Mouse (Mus musculus) left cerebral cortex, postnatal 25 days (tissue): ENCODE data around the gene Dnph1. TPM values are rescaled to one million over a fixed set of nuclear protein-coding genes. Genes with fewer than 3 reads are reported as not detected.

Experiments
- DNase-seq, 2 experiments: peaks; one replicate each; pipeline ENCODE4 v3.0.0; 2022; ENCODE audit warnings: low spot score in 2 of 2, mixed read lengths in 1 of 2
- intact Hi-C: fragments of 180-260 bp; cut with DNase I; formaldehyde crosslinking; loops from one replicate; pipeline ENCODE4 v1.15.1; 2025
- total RNA-seq, 2 experiments: library from RNA; stranded (reverse); gene quantifications; 2 replicates each; pipeline ENCODE4 v1.2.3; 2021

The Dnph1 gene
- total RNA-seq, 2 experiments from 2014 or later, result 3.2 to 3.6 TPM

- intact Hi-C loops, result no loop called here
- no peak for DNase-seq
Measured at GRCm38 (mm10) chr17:46497956-46498355, 1.4 kb downstream of the Dnph1 start.

- no peak for DNase-seq
- intact Hi-C loops, result no loop called here
Measured at GRCm38 (mm10) chr17:46502775-46503174, 6.3 kb downstream of the Dnph1 start.

GRCm38 (mm10) chr17:46503847-46504638 lies 7.5 kb downstream of the Dnph1 start:
- intact Hi-C loops, result no loop called here

GRCm38 (mm10) chr17:46505617-46506016 lies 9.1 kb downstream of the Dnph1 start:
- no peak for DNase-seq
- intact Hi-C loops, result loop anchor here (5.0 kb wide), 1 partner anchor 37 kb away; no protein-coding TSS in a partner anchor

More at GRCm38 (mm10) chr17:46503847-46504638, 7.5 kb downstream of the Dnph1 start:
- no peak for DNase-seq

- intact Hi-C loops, result no loop called here
- DNase-seq, result peak in 1 of 2 experiments; percentile 15
Measured at GRCm38 (mm10) chr17:46511059-46511710, 14.7 kb downstream of the Dnph1 start.

GRCm38 (mm10) chr17:46513329-46513728 lies 16.8 kb downstream of the Dnph1 start:
- DNase-seq, result no peak
- intact Hi-C loops, result no loop called here

- intact Hi-C loops, result no loop called here
- DNase-seq, result no peak
Measured at GRCm38 (mm10) chr17:46519971-46520370, 23.5 kb downstream of the Dnph1 start.

- intact Hi-C loops, result no loop called here
Measured at GRCm38 (mm10) chr17:46520385-46520979, 24.0 kb downstream of the Dnph1 start.

GRCm38 (mm10) chr17:46521174-46521573 lies 24.7 kb downstream of the Dnph1 start:
- no peak for DNase-seq
- intact Hi-C loops, result no loop called here

More at GRCm38 (mm10) chr17:46520385-46520979, 24.0 kb downstream of the Dnph1 start:
- no peak for DNase-seq

GRCm38 (mm10) chr17:46521963-46522668 lies 25.6 kb downstream of the Dnph1 start:
- intact Hi-C loops, result no loop called here
- DNase-seq, result no peak

GRCm38 (mm10) chr17:46525065-46525464 lies 28.6 kb downstream of the Dnph1 start:
- no peak for DNase-seq
- intact Hi-C loops, result loop anchor here (5.0 kb wide), 1 partner anchor 62 kb away; no protein-coding TSS in a partner anchor

- peak; percentile 50 to 64 for DNase-seq
- intact Hi-C loops, result loop anchor here (5.0 kb wide), 1 partner anchor 62 kb away; no protein-coding TSS in a partner anchor
Measured at GRCm38 (mm10) chr17:46525579-46526307, 29.2 kb downstream of the Dnph1 start.

- intact Hi-C loops, result loop anchor here (5.0 kb wide), 1 partner anchor 36 kb away; no protein-coding TSS in a partner anchor
- DNase-seq, result peak in 1 of 2 experiments; percentile 75
Measured at GRCm38 (mm10) chr17:46543661-46544060, 47.1 kb downstream of the Dnph1 start.

- peak; percentile 90 to 94 for DNase-seq
- intact Hi-C loops, result loop anchor here (5.0 kb wide), 1 partner anchor 101 kb away; the partner anchor contains the start of genes Klc4 and Mrpl2
Measured at GRCm38 (mm10) chr17:46545813-46546564, 49.5 kb downstream of the Dnph1 start, which contains the start of gene Cul9. Gene Cul9, minus strand, starts transcription at chr17:46546388.

- intact Hi-C loops, result loop anchor here (5.0 kb wide), 1 partner anchor 101 kb away; the partner anchor contains the start of genes Klc4 and Mrpl2
- DNase-seq, result no peak
Measured at GRCm38 (mm10) chr17:46546591-46546990, 50.1 kb downstream of the Dnph1 start.

- intact Hi-C loops, result loop anchor here (5.0 kb wide), 1 partner anchor 100 kb away; the partner anchor contains the start of genes Klc4 and Mrpl2
- DNase-seq, result no peak
Measured at GRCm38 (mm10) chr17:46546995-46547394, 50.5 kb downstream of the Dnph1 start.

GRCm38 (mm10) chr17:46547923-46548322 lies 51.4 kb downstream of the Dnph1 start:
- intact Hi-C loops, result loop anchor here (5.0 kb wide), 1 partner anchor 99 kb away; the partner anchor contains the start of genes Klc4 and Mrpl2

GRCm38 (mm10) chr17:46548741-46549140 lies 52.2 kb downstream of the Dnph1 start:
- DNase-seq, result no peak
- intact Hi-C loops, result loop anchor here (5.0 kb wide), 1 partner anchor 99 kb away; the partner anchor contains the start of genes Klc4 and Mrpl2

More at GRCm38 (mm10) chr17:46547923-46548322, 51.4 kb downstream of the Dnph1 start:
- DNase-seq, result no peak
